Mouse (Mus musculus): ENCODE measurements around the gene Dnajc27. TPM values are rescaled to one million over a fixed set of nuclear protein-coding genes. Genes with fewer than 3 reads are reported as not detected.
A peak's percentile ranks its signal among the peaks of the same experiment; 100 is the strongest.

Gene Dnajc27
- polyA plus RNA-seq, 1 experiment from 2014 or later, result 6.0 TPM

DNA sequence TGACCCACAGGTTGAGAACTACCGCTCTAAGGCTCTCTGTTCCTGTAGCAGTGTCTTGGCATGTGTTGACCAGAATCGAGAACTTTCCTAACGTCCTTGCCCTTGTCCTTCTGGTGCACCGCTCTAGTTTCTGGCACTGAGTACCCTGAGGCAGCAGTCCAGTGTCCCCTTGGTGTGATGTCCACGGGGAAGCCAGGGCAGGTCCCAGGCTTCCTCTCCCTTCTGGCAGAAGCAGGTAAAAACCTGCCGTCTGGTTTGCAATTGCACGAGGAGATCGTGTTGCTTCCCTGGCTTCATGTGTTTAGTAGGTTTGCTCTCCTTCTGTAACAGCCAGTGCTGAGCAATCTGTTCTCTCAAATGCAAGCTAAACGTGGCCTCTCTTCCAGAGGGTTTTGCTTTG is 10.7 kb upstream of the Dnajc27 start:
- ATAC-seq (ENCODE audit: low read depth), result no peak
- WGBS, result 76% methylated on average over 9 of the region's 9 CpGs

DNA sequence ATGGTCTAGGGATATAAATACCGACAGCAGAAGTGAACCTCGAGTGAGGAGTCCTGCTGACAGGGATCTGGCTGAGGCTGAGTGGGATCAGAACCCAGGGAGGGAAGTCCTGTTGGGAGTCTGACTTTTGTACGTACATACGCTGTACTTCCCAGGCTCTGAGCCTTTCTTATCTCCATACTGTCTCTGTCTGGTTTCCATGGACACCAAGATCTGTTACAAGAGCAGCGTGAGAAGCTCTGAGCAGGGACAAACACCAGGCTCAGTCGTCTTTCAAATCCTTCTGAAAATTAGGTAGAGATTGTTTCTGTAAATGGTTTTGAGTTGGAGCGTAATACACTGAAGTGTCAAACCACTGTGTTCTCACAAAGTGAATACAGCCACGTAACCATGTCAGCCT is 7.0 kb upstream of the Dnajc27 start:
- ATAC-seq (ENCODE audit: low read depth), result no peak
- no peaks in the 10 kb centered on the region for H3K4me1 ChIP-seq (ENCODE audit: control insufficient read depth, insufficient read depth, low read length)
- DNase-seq (ENCODE audit: low spot score), result no peak
- H3K36me3 ChIP-seq (ENCODE audit: control insufficient read depth, insufficient read depth, low read length), result no peaks in the 10 kb centered on the region
- no peaks in the 10 kb centered on the region for H3K9me3 ChIP-seq (ENCODE audit: control insufficient read depth, low read length)
- no peak overlapping the region for H3K4me3 ChIP-seq (ENCODE audit: low read depth, low read length)
- H3K9ac ChIP-seq (ENCODE audit: low read depth, low read length), result no peak overlapping the region
- H3K27ac ChIP-seq (replicated peaks; ENCODE audit: low read depth, low read length), result no peak overlapping the region
- 66% methylated on average over 8 of the region's 8 CpGs for WGBS
- H3K4me2 ChIP-seq (ENCODE audit: low read depth, low read length), result no peak overlapping the region
- no peaks in the 10 kb centered on the region for H3K27me3 ChIP-seq (replicated peaks; ENCODE audit: control insufficient read depth, insufficient read depth, low read length)

More for the DNA sequence above, 10.7 kb upstream of the Dnajc27 start:
- Histone ChIP-seq H3K9ac (ENCODE audit: low read depth, low read length) (no peak overlapping the region), H3K4me3 (ENCODE audit: low read depth, low read length) (no peak overlapping the region), H3K4me2 (ENCODE audit: low read depth, low read length) (no peak overlapping the region), H3K4me1 (ENCODE audit: control insufficient read depth, insufficient read depth, low read length) (no peaks in the 10 kb centered on the region), H3K27me3 (replicated peaks; ENCODE audit: control insufficient read depth, insufficient read depth, low read length) (no peaks in the 10 kb centered on the region), H3K36me3 (ENCODE audit: control insufficient read depth, insufficient read depth, low read length) (no peaks in the 10 kb centered on the region), H3K27ac (replicated peaks; ENCODE audit: low read depth, low read length) (no peak overlapping the region), H3K9me3 (ENCODE audit: control insufficient read depth, low read length) (no peaks in the 10 kb centered on the region)
- DNase-seq (ENCODE audit: low spot score), result no peak

DNA sequence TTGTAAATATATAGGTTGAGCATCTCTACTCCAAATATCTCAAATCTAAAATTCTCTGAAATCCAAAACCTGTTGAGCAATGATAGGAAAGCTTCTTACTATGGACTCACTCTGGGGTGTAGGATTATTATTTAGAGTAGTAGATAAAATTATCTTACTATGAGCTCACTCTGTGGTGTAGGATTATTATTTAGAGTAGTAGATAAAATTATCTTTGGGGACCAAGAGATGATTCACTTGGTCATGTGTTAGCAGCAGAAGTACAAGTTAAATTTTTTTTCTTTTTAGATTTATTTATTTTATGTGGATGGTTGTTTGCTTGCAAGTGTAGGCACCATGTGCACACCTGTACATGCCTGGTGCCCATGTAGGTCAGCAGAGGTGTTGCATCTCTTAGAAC is 6.0 kb upstream of the Dnajc27 start:
- H3K27ac ChIP-seq (replicated peaks; ENCODE audit: low read depth, low read length), result no peak overlapping the region
- no peak overlapping the region for H3K4me2 ChIP-seq (ENCODE audit: low read depth, low read length)
- H3K36me3 ChIP-seq (ENCODE audit: control insufficient read depth, insufficient read depth, low read length), result no peaks in the 10 kb centered on the region
- DNase-seq (ENCODE audit: low spot score) (no peak), ATAC-seq (ENCODE audit: low read depth) (no peak)
- no peaks in the 10 kb centered on the region for H3K9me3 ChIP-seq (ENCODE audit: control insufficient read depth, low read length)
- H3K4me1 ChIP-seq (ENCODE audit: control insufficient read depth, insufficient read depth, low read length), result no peaks in the 10 kb centered on the region
- no peaks in the 10 kb centered on the region for H3K27me3 ChIP-seq (replicated peaks; ENCODE audit: control insufficient read depth, insufficient read depth, low read length)
- no peak overlapping the region for H3K4me3 ChIP-seq (ENCODE audit: low read depth, low read length)
- no peak overlapping the region for H3K9ac ChIP-seq (ENCODE audit: low read depth, low read length)

DNA sequence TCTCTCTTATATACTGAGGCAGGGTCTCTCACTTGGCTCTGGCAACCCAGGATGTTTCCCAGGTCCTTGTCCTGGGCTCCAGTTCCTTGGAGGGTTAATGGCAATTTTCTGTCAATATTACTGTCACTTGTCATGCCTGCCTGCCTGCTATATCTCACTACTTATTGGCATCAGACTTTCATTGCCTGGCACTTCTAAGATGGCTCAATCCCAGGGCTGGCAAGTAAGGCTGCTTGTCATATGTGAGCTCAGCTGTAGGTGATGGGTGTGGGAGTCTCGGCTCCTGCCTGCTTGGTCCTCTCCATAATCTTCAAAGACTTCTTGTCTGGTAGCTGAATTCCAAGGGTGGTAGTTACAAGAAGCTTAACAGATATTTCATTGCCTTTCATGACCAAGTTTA is 4.3 kb upstream of the Dnajc27 start:
- Histone ChIP-seq H3K27ac (replicated peaks; ENCODE audit: low read depth, low read length) (no peak overlapping the region), H3K4me3 (ENCODE audit: low read depth, low read length) (no peak overlapping the region), H3K9me3 (ENCODE audit: control insufficient read depth, low read length) (no peaks in the 10 kb centered on the region), H3K4me1 (ENCODE audit: control insufficient read depth, insufficient read depth, low read length) (no peaks in the 10 kb centered on the region), H3K36me3 (ENCODE audit: control insufficient read depth, insufficient read depth, low read length) (no peaks in the 10 kb centered on the region), H3K4me2 (ENCODE audit: low read depth, low read length) (no peak overlapping the region), H3K27me3 (replicated peaks; ENCODE audit: control insufficient read depth, insufficient read depth, low read length) (no peaks in the 10 kb centered on the region), H3K9ac (ENCODE audit: low read depth, low read length) (no peak overlapping the region)
- DNase-seq (ENCODE audit: low spot score), result no peak
- WGBS, result 65% methylated on average over 1 of the region's 1 CpGs
- no peak for ATAC-seq (ENCODE audit: low read depth)

DNA sequence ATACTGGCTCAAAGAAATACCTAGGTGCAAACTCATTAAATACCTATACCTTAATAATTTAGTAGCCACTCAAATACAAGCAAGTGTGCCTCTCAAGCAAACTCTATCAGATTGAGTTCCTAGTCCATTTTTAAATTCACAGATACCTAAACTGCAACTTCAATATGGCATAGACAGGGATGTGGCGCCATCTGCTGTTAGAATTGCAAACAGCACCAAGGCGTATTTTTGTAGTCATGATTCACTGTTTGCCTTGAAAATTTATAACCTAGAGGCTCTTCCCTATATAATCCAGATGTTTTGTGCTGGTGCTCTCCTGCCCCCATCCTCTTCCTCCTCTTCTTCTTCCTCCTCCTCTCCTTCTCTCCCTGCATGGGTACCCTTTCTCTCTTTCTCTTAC is 2.1 kb upstream of the Dnajc27 start:
- no peak overlapping the region for H3K27ac ChIP-seq (replicated peaks; ENCODE audit: low read depth, low read length)
- H3K27me3 ChIP-seq (replicated peaks; ENCODE audit: control insufficient read depth, insufficient read depth, low read length), result no peaks in the 10 kb centered on the region
- 0% methylated on average over 2 of the region's 2 CpGs for WGBS
- H3K36me3 ChIP-seq (ENCODE audit: control insufficient read depth, insufficient read depth, low read length), result no peaks in the 10 kb centered on the region
- no peak overlapping the region for H3K9ac ChIP-seq (ENCODE audit: low read depth, low read length)
- H3K4me1 ChIP-seq (ENCODE audit: control insufficient read depth, insufficient read depth, low read length), result no peaks in the 10 kb centered on the region
- no peak overlapping the region for H3K4me2 ChIP-seq (ENCODE audit: low read depth, low read length)
- H3K4me3 ChIP-seq (ENCODE audit: low read depth, low read length), result no peak overlapping the region
- ATAC-seq (ENCODE audit: low read depth), result no peak
- H3K9me3 ChIP-seq (ENCODE audit: control insufficient read depth, low read length), result no peaks in the 10 kb centered on the region
- DNase-seq (ENCODE audit: low spot score), result peak; percentile 61

DNA sequence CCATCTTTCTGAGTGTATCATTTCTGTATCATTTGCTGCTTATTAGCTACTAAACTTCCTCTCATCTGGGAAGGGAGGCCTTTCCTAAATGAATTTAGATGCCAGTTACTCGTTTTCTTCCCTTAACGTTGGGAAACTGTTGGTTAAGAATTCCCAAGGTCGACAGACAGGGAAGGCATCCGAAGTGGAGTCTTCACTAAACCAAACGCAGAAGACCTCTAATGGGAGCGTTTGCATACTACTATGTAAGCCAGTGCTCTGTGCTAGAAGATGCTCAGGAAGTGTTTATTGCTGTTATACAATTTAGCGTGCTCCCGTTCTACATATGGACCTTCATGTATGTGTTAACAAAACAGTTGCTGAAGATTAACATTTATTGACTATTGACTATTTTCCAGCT is 1.1 kb downstream of the Dnajc27 start:
- WGBS, result 61% methylated on average over 8 of the region's 8 CpGs
- no peaks in the 10 kb centered on the region for H3K27me3 ChIP-seq (replicated peaks; ENCODE audit: control insufficient read depth, insufficient read depth, low read length)
- peak overlapping the region; percentile 78; the same call in 1 of the 2 replicates for H3K9ac ChIP-seq (ENCODE audit: low read depth, low read length)
- H3K9me3 ChIP-seq (ENCODE audit: control insufficient read depth, low read length), result no peaks in the 10 kb centered on the region
- peak overlapping the region; percentile 93; the same call in 1 of the 2 replicates for H3K27ac ChIP-seq (replicated peaks; ENCODE audit: low read depth, low read length)
- peak overlapping the region; percentile 53 for H3K4me3 ChIP-seq (ENCODE audit: low read depth, low read length)
- peak overlapping the region; percentile 60 for H3K4me2 ChIP-seq (ENCODE audit: low read depth, low read length)
- H3K4me1 ChIP-seq (ENCODE audit: control insufficient read depth, insufficient read depth, low read length), result no peaks in the 10 kb centered on the region
- no peak for ATAC-seq (ENCODE audit: low read depth)
- no peak for DNase-seq (ENCODE audit: low spot score)
- peaks cover 25% of the 10 kb centered on the region for H3K36me3 ChIP-seq (ENCODE audit: control insufficient read depth, insufficient read depth, low read length)

DNA sequence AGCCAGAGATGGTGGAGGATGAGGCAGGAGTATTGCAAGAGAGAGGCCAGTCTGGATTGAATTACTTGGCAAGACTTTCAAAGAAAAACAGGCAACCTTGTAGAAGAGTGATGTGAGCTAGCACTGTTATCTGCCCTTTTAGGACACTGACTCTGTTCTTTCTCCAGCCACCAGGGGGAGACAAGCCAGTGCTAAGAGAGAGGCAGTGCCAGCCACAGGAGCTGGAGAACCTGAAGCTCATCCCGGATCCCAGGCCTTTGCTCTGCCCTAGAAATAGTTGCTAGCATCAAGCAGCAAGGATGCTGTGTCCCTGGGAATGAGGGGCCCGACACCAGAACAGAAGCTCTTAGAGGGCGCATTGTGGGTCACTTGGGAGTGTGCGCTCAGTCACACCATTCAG is 25.0 kb downstream of the Dnajc27 start:
- Histone ChIP-seq H3K27me3 (replicated peaks; ENCODE audit: control insufficient read depth, insufficient read depth, low read length) (no peaks in the 10 kb centered on the region), H3K4me3 (ENCODE audit: low read depth, low read length) (no peak overlapping the region), H3K9me3 (ENCODE audit: control insufficient read depth, low read length) (no peaks in the 10 kb centered on the region), H3K4me1 (ENCODE audit: control insufficient read depth, insufficient read depth, low read length) (no peaks in the 10 kb centered on the region), H3K9ac (ENCODE audit: low read depth, low read length) (no peak overlapping the region), H3K4me2 (ENCODE audit: low read depth, low read length) (no peak overlapping the region), H3K36me3 (ENCODE audit: control insufficient read depth, insufficient read depth, low read length) (peaks cover 46% of the 10 kb centered on the region), H3K27ac (replicated peaks; ENCODE audit: low read depth, low read length) (no peak overlapping the region)
- ATAC-seq (ENCODE audit: low read depth) (peak; percentile 79), DNase-seq (ENCODE audit: low spot score) (peak; percentile 81)
- WGBS, result 80% methylated on average over 4 of the region's 4 CpGs

DNA sequence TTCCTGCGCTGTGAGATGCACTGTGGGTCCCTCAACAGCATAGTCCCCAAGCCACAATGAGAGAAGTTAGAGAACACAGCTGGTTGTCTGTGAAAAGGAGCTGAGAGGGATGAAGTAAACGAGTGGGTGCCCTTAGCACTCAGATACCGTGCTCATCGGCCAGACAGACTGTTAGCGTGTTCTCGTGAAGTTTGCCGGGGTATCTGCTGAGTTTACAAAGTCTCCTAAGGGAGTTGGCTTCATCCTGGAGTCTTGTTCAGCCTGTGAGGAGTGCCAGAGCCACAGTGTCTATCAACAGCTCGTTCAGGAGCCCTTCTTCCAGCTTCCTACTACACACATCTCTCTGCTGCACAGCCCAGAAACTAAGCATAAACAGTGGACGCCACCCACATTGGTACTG is 33.7 kb downstream of the Dnajc27 start:
- no peak overlapping the region for H3K27ac ChIP-seq (replicated peaks; ENCODE audit: low read depth, low read length)
- H3K4me1 ChIP-seq (ENCODE audit: control insufficient read depth, insufficient read depth, low read length), result no peaks in the 10 kb centered on the region
- H3K4me2 ChIP-seq (ENCODE audit: low read depth, low read length), result no peak overlapping the region
- H3K9me3 ChIP-seq (ENCODE audit: control insufficient read depth, low read length), result no peaks in the 10 kb centered on the region
- H3K27me3 ChIP-seq (replicated peaks; ENCODE audit: control insufficient read depth, insufficient read depth, low read length), result no peaks in the 10 kb centered on the region
- H3K9ac ChIP-seq (ENCODE audit: low read depth, low read length), result no peak overlapping the region
- DNase-seq (ENCODE audit: low spot score) (no peak), ATAC-seq (ENCODE audit: low read depth) (no peak)
- no peak overlapping the region for H3K4me3 ChIP-seq (ENCODE audit: low read depth, low read length)
- WGBS, result 70% methylated on average over 9 of the region's 9 CpGs
- H3K36me3 ChIP-seq (ENCODE audit: control insufficient read depth, insufficient read depth, low read length), result peaks cover 9% of the 10 kb centered on the region; the same call in 1 of the 2 replicates

DNA sequence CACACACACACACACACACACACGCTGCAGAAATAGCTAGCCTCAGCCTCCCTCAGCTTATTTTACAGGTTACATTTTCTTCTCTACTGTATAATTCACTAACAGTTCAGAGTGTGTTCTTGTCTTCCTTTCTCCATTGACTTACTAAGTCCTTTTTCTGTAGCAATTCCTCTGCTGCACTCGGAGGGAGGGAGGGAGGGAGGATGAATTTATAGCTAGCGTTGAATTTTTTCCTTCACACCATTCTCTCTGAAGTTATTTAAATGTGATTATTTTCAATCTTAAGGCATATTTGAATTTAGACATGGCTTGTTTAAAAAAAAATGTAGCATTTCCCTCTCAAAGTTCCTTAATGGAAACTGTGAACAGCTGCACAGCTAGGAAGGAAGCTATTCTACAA is 34.8 kb downstream of the Dnajc27 start:
- no peak overlapping the region for H3K9ac ChIP-seq (ENCODE audit: low read depth, low read length)
- ATAC-seq (ENCODE audit: low read depth), result no peak

More for the DNA sequence above, 34.8 kb downstream of the Dnajc27 start:
- Histone ChIP-seq H3K36me3 (ENCODE audit: control insufficient read depth, insufficient read depth, low read length) (peaks cover 9% of the 10 kb centered on the region; the same call in 1 of the 2 replicates), H3K27me3 (replicated peaks; ENCODE audit: control insufficient read depth, insufficient read depth, low read length) (no peaks in the 10 kb centered on the region), H3K9me3 (ENCODE audit: control insufficient read depth, low read length) (no peaks in the 10 kb centered on the region), H3K27ac (replicated peaks; ENCODE audit: low read depth, low read length) (no peak overlapping the region), H3K4me3 (ENCODE audit: low read depth, low read length) (no peak overlapping the region), H3K4me2 (ENCODE audit: low read depth, low read length) (no peak overlapping the region), H3K4me1 (ENCODE audit: control insufficient read depth, insufficient read depth, low read length) (no peaks in the 10 kb centered on the region)
- WGBS, result 76% methylated on average over 3 of the region's 3 CpGs
- no peak for DNase-seq (ENCODE audit: low spot score)
